Mouse (Mus musculus) lung, postnatal 0 days (tissue): ENCODE measurements around the gene Tango6. TPM values are rescaled to one million over a fixed set of nuclear protein-coding genes. Genes with fewer than 3 reads are reported as not detected.

ENCODE experiments used
- ATAC-seq: fragments of 200-750 bp; cut with Nextera tagmentation; 2 replicates; pipeline ENCODE4 v1.8.0; 2017; ENCODE audit warnings: moderate library complexity
- DNase-seq: peaks from one replicate; pipeline ENCODE4 v3.0.0-alpha.2; 2016; ENCODE audit warnings: low spot score
- H3K27ac ChIP-seq: fragments of 300-500 bp; sonication (generic); 2 replicates; pipeline ENCODE4 v1.5.1; 2014; ENCODE audit warnings: antibody characterized with exemption, mild to moderate bottlenecking, low read length, mixed read lengths
- H3K27me3 ChIP-seq: fragments of 300-500 bp; sonication (generic); replicated peaks from 2 replicates; pipeline ENCODE4 v1.6.1; 2014; ENCODE audit warnings: low read length, mixed read lengths; ENCODE audit not compliant: insufficient read depth
- H3K36me3 ChIP-seq: fragments of 300-500 bp; sonication (generic); 2 replicates; pipeline ENCODE4 v1.6.1; 2014; ENCODE audit warnings: low read length, mixed read lengths; ENCODE audit not compliant: insufficient read depth
- H3K4me1 ChIP-seq: fragments of 300-500 bp; sonication (generic); 2 replicates; pipeline ENCODE4 v1.6.1; 2014; ENCODE audit warnings: antibody characterized with exemption, low read depth, low read length, mixed read lengths; ENCODE audit not compliant: insufficient read depth
- H3K4me2 ChIP-seq: fragments of 300-500 bp; sonication (generic); replicated peaks from 2 replicates; pipeline ENCODE4 v1.6.1; 2014; ENCODE audit warnings: low read depth, mild to moderate bottlenecking, low read length, moderate library complexity, mixed read lengths
- H3K4me3 ChIP-seq: fragments of 300-500 bp; sonication (generic); 2 replicates; pipeline ENCODE4 v1.5.1; 2014; ENCODE audit warnings: low read depth, low read length
- H3K9ac ChIP-seq: fragments of 300-500 bp; sonication (generic); replicated peaks from 2 replicates; pipeline ENCODE4 v1.6.1; 2014; ENCODE audit warnings: low read depth, mild to moderate bottlenecking
- H3K9me3 ChIP-seq: fragments of 300-500 bp; sonication (generic); 2 replicates; pipeline ENCODE4 v1.6.1; 2016; ENCODE audit warnings: low read length, mixed read lengths
- CTCF ChIP-seq: IDR thresholded peaks from 2 replicates; pipeline ENCODE4 v1.5.1; 2016; ENCODE audit warnings: antibody characterized with exemption, mild to moderate bottlenecking
- EP300 ChIP-seq: IDR thresholded peaks from 2 replicates; pipeline ENCODE4 v1.6.1; 2016; ENCODE audit warnings: antibody characterized with exemption, mild to moderate bottlenecking, control low read depth
- WGBS: fragments of 180-500 bp; shearing (Covaris S2); extraction: QIAGEN DNeasy Blood & Tissue Kit; methylation state at CpG from one replicate; pipeline ENCODE4 v1.1.7; 2014; 5-methylcytosine and 5-hydroxymethylcytosine counted together
- polyA plus RNA-seq: library from polyadenylated mRNA; unstranded; fragments of >200 nt; fragmentation: Nextera tagmentation; extraction: Ambion mirVana; gene quantifications from 2 replicates; pipeline ENCODE4 v1.2.1, GENCODE M21; 2015

The Tango6 gene
- polyA plus RNA-seq, 1 experiment from 2014 or later = 3.5 TPM

GRCm38 (mm10) chr8:106820553-106821515 is 138.0 kb downstream of the Tango6 start:
- H3K27me3 ChIP-seq = no peaks in the 10 kb centered on the region
- DNase-seq (no peak), ATAC-seq (no peak)
- no peak overlapping the region for H3K4me3 ChIP-seq
- H3K9ac ChIP-seq = no peak overlapping the region
- TF ChIP-seq EP300 (no peak), CTCF (no peak)
- no peaks in the 10 kb centered on the region; the same call in 1 of the 2 replicates for H3K36me3 ChIP-seq
- WGBS = 72% methylated on average over 14 of the region's 14 CpGs
- no peak overlapping the region for H3K4me2 ChIP-seq
- H3K27ac ChIP-seq = no peak overlapping the region
- H3K9me3 ChIP-seq = no peaks in the 10 kb centered on the region
- no peaks in the 10 kb centered on the region for H3K4me1 ChIP-seq

GRCm38 (mm10) chr8:106828921-106829320 is 146.1 kb downstream of the Tango6 start:
- no peak for DNase-seq
- Histone ChIP-seq H3K9ac (no peak overlapping the region), H3K4me2 (no peak overlapping the region), H3K9me3 (no peaks in the 10 kb centered on the region), H3K36me3 (no peaks in the 10 kb centered on the region), H3K27me3 (no peaks in the 10 kb centered on the region), H3K27ac (no peak overlapping the region), H3K4me3 (no peak overlapping the region), H3K4me1 (no peaks in the 10 kb centered on the region)
- ATAC-seq = no peak
- TF ChIP-seq CTCF = no peak
- WGBS = 84% methylated on average over 6 of the region's 6 CpGs

GRCm38 (mm10) chr8:106829526-106830045 is 146.7 kb downstream of the Tango6 start:
- no peaks in the 10 kb centered on the region for H3K4me1 ChIP-seq
- H3K27me3 ChIP-seq = no peaks in the 10 kb centered on the region
- TF ChIP-seq CTCF = no peak
- no peak for TF ChIP-seq EP300
- no peak overlapping the region for H3K4me2 ChIP-seq
- no peak overlapping the region for H3K9ac ChIP-seq
- DNase-seq (no peak), ATAC-seq (no peak)
- H3K9me3 ChIP-seq = no peaks in the 10 kb centered on the region
- H3K36me3 ChIP-seq = no peaks in the 10 kb centered on the region
- 70% methylated on average over 5 of the region's 5 CpGs for WGBS
- no peak overlapping the region for H3K4me3 ChIP-seq
- no peak overlapping the region for H3K27ac ChIP-seq

GRCm38 (mm10) chr8:106834899-106835298 is 152.0 kb downstream of the Tango6 start:
- Histone ChIP-seq H3K9me3 (no peaks in the 10 kb centered on the region), H3K27ac (no peak overlapping the region), H3K36me3 (no peaks in the 10 kb centered on the region), H3K4me2 (no peak overlapping the region), H3K27me3 (no peaks in the 10 kb centered on the region), H3K9ac (no peak overlapping the region), H3K4me1 (no peaks in the 10 kb centered on the region), H3K4me3 (no peak overlapping the region)
- TF ChIP-seq CTCF = no peak
- DNase-seq (no peak), ATAC-seq (no peak)
- WGBS = 44% methylated on average over 1 of the region's 1 CpGs

- H3K4me2 ChIP-seq = no peak overlapping the region
- no peak overlapping the region for H3K4me3 ChIP-seq
- TF ChIP-seq CTCF (no peak), EP300 (no peak)
- H3K9ac ChIP-seq = no peak overlapping the region
- no peaks in the 10 kb centered on the region for H3K36me3 ChIP-seq
- 43% methylated on average over 6 of the region's 6 CpGs for WGBS
- peak overlapping the region; percentile 32; the same call in 1 of the 2 replicates for H3K27ac ChIP-seq
- no peaks in the 10 kb centered on the region for H3K4me1 ChIP-seq
- no peaks in the 10 kb centered on the region for H3K27me3 ChIP-seq
- ATAC-seq (peak; percentile 73), DNase-seq (peak; percentile 63)
- H3K9me3 ChIP-seq = no peaks in the 10 kb centered on the region
Observed at GRCm38 (mm10) chr8:106836525-106836924, 153.7 kb downstream of the Tango6 start.

GRCm38 (mm10) chr8:106838803-106839202 is 155.9 kb downstream of the Tango6 start:
- Histone ChIP-seq H3K4me3 (no peak overlapping the region), H3K9ac (no peak overlapping the region), H3K9me3 (no peaks in the 10 kb centered on the region), H3K27ac (no peak overlapping the region), H3K36me3 (no peaks in the 10 kb centered on the region), H3K4me2 (no peak overlapping the region), H3K4me1 (no peaks in the 10 kb centered on the region), H3K27me3 (no peaks in the 10 kb centered on the region)
- 54% methylated on average over 6 of the region's 6 CpGs for WGBS
- no peak for ATAC-seq
- DNase-seq = no peak
- no peak for TF ChIP-seq EP300
- TF ChIP-seq CTCF = no peak
